Mouse (Mus musculus) WW6 (cell line): ENCODE results near the gene Zgpat.
A peak's percentile ranks its signal among the peaks of the same experiment; 100 is the strongest.

Experiments
- DNase-seq: peaks from one replicate; pipeline ENCODE4 v3.0.0-alpha.2; 2013; ENCODE audit warnings: low read depth, low spot score

The Zgpat gene

GRCm38 (mm10) chr2:181364860-181365596 is at the start of gene Zgpat, which contains the start of gene Arfrp1:
TSS of gene Zgpat (plus strand) at chr2:181364928.
TSS of gene Arfrp1 (minus strand) at chr2:181365404.
- DNase-seq = peak; percentile 84

GRCm38 (mm10) chr2:181319248-181320102 is 45.3 kb upstream of the Zgpat start, which contains the start of gene Rtel1:
TSS of gene Rtel1 (plus strand) at chr2:181319739.
- DNase-seq = peak; percentile 75

GRCm38 (mm10) chr2:181320103-181320499 is 44.6 kb upstream of the Zgpat start:
- DNase-seq = no peak

- DNase-seq = no peak
Measured at GRCm38 (mm10) chr2:181322136-181322535, 42.6 kb upstream of the Zgpat start.

- DNase-seq = no peak
Measured at GRCm38 (mm10) chr2:181326098-181326497, 38.6 kb upstream of the Zgpat start.

- DNase-seq = no peak
Measured at GRCm38 (mm10) chr2:181332542-181332941, 32.2 kb upstream of the Zgpat start.

- no peak for DNase-seq
Measured at GRCm38 (mm10) chr2:181334023-181334422, 30.7 kb upstream of the Zgpat start.

- DNase-seq = no peak
Measured at GRCm38 (mm10) chr2:181340426-181340825, 24.3 kb upstream of the Zgpat start.

GRCm38 (mm10) chr2:181342766-181343165 is 22.0 kb upstream of the Zgpat start:
- DNase-seq = no peak

GRCm38 (mm10) chr2:181356780-181357179 is 7.9 kb upstream of the Zgpat start:
- DNase-seq = no peak

- DNase-seq = no peak
Measured at GRCm38 (mm10) chr2:181363946-181364345, 782 bp upstream of the Zgpat start.

GRCm38 (mm10) chr2:181364487-181364859 is 255 bp upstream of the Zgpat start:
- DNase-seq = no peak

GRCm38 (mm10) chr2:181365655-181366075 is 937 bp downstream of the Zgpat start:
- DNase-seq = peak; percentile 9

- DNase-seq = peak; percentile 11
Measured at GRCm38 (mm10) chr2:181370001-181370400, 5.3 kb downstream of the Zgpat start.

- DNase-seq = no peak
Measured at GRCm38 (mm10) chr2:181375787-181376186, 11.1 kb downstream of the Zgpat start.

- no peak for DNase-seq
Measured at GRCm38 (mm10) chr2:181377230-181377629, 12.5 kb downstream of the Zgpat start.

- no peak for DNase-seq
Measured at GRCm38 (mm10) chr2:181378701-181379100, 14.0 kb downstream of the Zgpat start.

- no peak for DNase-seq
Measured at GRCm38 (mm10) chr2:181379778-181380177, 15.1 kb downstream of the Zgpat start, which contains the start of gene Lime1. TSS of gene Lime1 (plus strand) at chr2:181380078.

GRCm38 (mm10) chr2:181380251-181380650 is 15.5 kb downstream of the Zgpat start:
- DNase-seq = no peak

GRCm38 (mm10) chr2:181381107-181381506 is 16.4 kb downstream of the Zgpat start:
- DNase-seq = no peak

- no peak for DNase-seq
Measured at GRCm38 (mm10) chr2:181381631-181382306, 17.0 kb downstream of the Zgpat start.

- DNase-seq = no peak
Measured at GRCm38 (mm10) chr2:181384463-181384862, 19.7 kb downstream of the Zgpat start.
